Mouse (Mus musculus) embryonic fibroblast, embryonic 13.5 days (primary cell): ENCODE results near the gene Zmiz1.

ENCODE experiments used
- CTCF ChIP-seq: IDR thresholded peaks from 2 replicates; pipeline ENCODE4 v1.5.1; 2011; ENCODE audit warnings: mild to moderate bottlenecking, control low read depth, low read length, moderate library complexity, borderline replicate concordance; ENCODE audit not compliant: insufficient read depth
- POLR2A ChIP-seq: IDR thresholded peaks from 2 replicates; pipeline ENCODE4 v1.6.1; 2011; ENCODE audit warnings: low read depth, mild to moderate bottlenecking, control low read depth, low read length, moderate library complexity

DNA sequence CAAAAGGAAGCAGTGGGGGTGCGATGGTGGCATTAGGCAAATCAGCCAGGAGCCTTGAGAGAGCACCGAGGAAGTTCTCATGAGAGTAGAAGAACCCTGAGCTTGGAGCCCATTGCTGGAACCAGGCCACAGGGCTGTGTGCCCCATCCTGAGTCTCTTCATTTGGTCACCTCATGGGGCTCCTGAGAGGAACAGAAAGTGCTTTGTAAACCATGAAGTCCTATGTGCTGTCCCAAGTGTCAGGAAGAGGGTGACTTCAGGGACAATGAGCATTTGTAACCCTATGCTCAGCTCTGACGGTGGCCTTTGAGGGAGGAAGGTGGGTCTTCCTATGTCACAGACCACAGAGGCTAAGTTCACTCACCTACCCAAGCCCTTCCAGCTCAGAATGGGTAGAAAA is 45.5 kb upstream of the Zmiz1 start:
- TF ChIP-seq CTCF (no peak), POLR2A (no peak)
